Mouse (Mus musculus): ENCODE results near the gene Boc.

The Boc gene

DNA sequence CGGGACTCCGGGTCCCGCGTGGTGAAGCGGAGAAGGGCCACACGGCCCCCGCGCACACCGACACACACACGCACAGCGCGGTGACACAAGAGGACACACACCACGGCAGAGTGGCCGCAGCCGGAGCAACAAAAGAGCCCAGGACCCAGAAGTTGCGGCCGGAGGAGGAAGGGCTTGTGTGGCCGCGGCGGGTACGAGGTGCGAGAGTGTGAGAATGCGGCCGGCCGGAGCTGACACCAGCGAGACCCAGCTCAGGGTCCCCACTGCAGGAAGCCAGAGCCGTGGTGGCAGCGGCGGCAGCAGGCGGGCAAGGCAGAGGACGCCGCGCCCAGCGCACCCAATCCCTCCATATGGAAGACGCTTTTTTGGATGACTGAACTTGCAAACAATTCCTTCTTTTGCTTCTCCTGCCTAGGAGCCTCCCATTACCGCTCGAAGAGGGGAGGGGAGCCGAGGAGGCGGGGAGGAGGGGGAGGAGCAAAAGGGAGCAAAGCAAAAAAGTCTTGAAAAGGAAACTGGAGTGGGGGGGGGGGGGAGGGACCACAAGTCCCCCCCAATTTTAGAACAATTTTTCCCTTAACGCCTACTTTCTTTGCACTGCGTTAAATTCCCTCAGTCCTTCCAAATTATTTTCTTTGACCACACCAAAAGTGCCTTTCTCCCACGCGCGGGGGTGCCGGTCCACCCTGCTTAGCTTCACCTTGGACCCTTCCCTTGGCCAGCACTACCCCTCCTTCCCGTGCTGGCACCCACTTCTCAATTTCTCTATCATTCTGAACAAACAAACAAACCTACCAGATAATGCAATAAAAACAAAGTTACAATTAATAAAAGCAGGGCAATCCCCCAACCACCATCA is at the start of gene Boc:
TSS of gene Boc (minus strand) at position 427 of the 859 bp plus-strand sequence.
- DNase-seq, result peak; percentile 76 to 83

GRCm38 (mm10) chr16:44606643-44607042 is 47.9 kb upstream of the Boc start:
- no peak for DNase-seq

- DNase-seq, result peak; percentile 41 to 46
Observed at GRCm38 (mm10) chr16:44604021-44604616, 45.4 kb upstream of the Boc start.

DNA sequence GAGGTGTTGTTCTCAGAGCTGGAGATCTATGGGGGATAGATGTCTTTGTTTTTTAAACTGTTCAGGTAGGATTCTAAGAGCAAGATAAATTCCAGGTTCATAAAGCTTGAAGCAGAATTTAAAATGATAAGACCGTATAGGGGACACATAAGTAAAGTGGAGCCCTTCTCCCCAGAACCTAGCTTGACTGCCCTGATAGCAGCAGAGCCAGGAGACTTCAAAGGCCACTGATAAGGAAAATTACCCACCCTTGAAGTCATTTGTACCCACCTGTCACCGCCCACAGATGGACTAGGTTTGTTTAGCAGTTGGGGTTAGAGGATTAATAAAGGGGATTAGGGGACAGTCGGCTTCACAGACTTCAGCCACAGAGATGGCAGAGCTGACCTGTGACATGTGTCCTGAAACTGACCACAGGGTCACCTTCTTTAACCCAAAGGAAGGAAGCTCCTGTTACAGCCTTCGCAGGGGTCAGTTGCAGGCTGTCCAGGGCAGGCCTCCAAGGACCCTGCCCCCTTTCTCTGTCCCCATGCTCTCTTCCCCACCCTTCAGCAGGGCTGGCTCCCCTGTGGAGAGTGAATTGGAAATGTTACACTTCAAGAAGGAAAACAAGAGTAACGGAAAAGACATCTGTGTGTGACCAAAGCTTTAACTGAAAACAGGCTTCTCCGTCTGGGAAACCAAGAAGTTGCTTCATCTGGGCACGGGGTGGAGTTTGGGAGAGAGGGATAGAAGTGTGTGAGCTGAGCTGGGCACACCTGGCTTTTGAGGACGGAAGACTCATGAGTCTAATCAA is 43.5 kb upstream of the Boc start:
- no peak for DNase-seq

GRCm38 (mm10) chr16:44601182-44601581 is 42.5 kb upstream of the Boc start:
- DNase-seq, result no peak

- peak in 1 of 2 experiments; percentile 44 for DNase-seq
Observed at GRCm38 (mm10) chr16:44597106-44597806, 38.6 kb upstream of the Boc start.

GRCm38 (mm10) chr16:44589506-44589905 is 30.8 kb upstream of the Boc start:
- DNase-seq, result no peak

- DNase-seq, result no peak
Observed at GRCm38 (mm10) chr16:44579421-44580024, 20.8 kb upstream of the Boc start.

DNA sequence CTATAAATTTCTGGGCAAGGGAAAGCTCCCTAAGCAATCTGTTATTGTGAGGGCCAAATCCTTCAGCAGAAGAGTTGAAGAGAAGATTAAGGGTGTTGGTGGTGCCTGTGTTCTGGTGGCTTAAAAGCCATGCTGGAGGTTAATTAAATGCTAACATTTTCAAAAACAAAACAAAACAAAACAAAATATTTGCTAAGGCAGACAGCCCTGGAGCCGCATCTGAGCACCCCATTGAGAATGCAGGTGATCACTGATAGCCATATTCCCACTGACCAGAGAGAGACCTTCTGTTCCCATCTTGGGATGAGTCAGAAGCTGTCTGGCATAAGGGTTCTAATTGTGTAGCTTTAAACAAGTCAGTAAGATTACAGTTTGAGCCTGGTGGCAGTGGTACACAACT is 19.9 kb upstream of the Boc start:
- no peak for DNase-seq

- DNase-seq, result no peak
Observed at GRCm38 (mm10) chr16:44568056-44568455, 9.4 kb upstream of the Boc start.

GRCm38 (mm10) chr16:44565328-44566210 is 6.9 kb upstream of the Boc start:
- no peak for DNase-seq

- DNase-seq, result no peak
Observed at GRCm38 (mm10) chr16:44564359-44564758, 5.7 kb upstream of the Boc start.

DNA sequence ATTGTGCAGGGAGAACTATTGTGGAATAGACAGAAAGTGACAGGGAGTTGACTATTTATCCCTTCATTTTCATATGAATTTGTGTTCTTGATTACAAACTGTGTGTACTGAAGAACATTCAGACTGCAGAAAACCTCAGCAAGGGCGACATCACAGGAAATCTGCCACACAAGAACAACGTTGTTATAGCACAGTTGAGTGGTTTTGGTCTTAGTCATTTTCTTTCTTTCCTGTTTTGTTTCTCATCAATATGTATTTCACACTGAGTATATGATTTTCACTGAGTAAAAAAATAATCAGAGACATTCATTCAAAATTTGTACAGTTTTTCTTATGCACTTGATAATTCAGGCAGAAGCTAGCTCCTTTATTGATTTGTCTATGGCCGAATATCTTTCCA is 3.4 kb upstream of the Boc start:
- DNase-seq, result no peak

DNA sequence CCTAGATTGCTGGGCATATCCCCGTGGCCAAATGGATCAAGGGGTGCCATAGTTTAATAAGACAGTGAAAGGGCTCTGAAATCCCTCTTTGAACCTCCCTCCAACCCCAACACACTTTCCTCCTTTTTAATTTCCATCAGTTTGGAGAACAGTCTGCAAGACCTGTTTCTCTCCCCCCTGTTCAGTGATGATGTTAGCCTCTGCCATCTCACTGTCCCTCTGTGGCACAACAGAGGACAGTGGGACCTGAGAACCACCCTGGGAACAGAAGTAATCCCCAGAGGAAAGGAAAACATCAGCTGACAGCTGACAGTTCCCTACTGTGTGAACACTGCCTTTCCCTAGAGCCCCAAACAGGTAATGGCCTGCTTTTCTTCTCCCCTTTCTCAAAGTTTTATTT is 1.5 kb upstream of the Boc start:
- DNase-seq, result no peak

DNA sequence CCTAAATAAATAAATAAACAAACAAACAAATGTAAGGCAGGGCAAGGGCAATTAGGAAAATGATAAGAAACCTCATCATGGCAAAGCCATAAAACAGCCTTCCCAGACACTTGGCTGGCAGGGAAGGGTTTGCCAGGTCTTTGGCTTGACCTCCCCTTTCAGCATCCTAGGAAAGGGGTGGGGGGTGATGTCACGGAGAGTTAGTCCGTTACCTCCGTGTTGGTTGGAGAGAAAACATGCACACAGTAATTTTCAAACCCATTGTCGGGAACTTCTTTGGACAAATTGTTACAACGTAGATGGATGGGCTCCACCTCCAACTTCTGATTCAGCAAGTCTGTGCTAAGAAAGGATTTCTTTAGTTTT is 616 bp upstream of the Boc start:
- DNase-seq, result no peak

DNA sequence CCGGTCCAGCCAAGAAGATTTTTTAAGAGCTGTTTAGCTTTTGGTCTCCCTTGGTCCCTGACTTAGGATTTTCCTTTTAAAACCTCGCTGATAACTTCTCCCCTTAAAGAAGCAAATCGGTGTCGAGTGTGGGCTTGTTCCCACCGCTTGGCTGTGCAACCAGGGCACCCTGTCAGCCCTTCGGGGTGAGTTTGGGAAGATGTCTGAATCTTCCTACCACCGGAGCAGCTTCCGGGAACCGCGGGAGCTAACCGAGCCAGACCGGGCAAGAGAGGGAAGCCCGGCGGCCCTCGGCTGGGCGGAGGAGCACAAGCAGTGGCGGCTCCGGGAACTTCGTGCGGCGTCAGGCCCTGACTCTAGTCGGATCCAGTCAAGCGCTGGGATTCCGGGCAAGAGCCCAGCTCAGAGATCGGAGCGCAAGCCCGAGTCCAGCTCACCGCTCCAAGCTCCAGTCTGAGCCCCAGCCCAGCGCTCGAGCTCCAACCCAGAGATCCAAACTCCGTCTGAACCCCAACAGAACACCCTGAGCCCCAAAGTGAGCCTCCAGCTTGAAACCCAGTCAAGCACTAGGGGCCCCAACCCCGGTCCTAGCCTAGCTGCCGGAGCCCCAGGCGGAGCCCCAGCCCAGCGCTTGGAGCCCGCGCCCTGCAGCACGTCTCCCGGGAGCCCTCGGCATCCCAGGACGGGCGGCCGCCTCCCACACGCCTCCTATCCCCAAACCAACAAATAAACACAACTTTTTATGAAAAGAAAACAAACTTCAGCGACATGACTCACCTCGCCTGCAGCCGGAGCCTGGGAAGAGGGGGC is 831 bp downstream of the Boc start:
- peak; percentile 73 to 78 for DNase-seq

- no peak for DNase-seq
Observed at GRCm38 (mm10) chr16:44557084-44557483, 1.6 kb downstream of the Boc start.

GRCm38 (mm10) chr16:44555791-44556709 is 2.6 kb downstream of the Boc start:
- DNase-seq, result no peak

DNA sequence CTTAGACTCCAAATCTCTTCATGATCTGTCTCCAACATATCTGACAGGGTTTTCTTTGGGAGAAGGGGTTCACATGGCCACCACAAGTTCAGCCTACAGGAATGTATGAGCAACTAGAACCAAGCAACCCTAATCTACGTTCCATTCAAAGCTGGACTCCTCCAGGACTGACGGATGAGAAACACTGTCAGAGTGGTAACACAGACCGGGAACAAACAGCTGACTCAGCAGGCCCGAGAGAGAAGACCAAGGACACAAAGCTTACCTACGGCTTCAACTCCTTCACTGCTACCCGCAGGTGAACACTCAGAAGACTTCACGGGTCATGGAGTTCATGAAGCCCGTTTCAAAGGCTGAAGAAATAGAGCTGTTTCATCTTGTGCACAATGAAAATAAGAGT is 4.8 kb downstream of the Boc start:
- DNase-seq, result no peak

DNA sequence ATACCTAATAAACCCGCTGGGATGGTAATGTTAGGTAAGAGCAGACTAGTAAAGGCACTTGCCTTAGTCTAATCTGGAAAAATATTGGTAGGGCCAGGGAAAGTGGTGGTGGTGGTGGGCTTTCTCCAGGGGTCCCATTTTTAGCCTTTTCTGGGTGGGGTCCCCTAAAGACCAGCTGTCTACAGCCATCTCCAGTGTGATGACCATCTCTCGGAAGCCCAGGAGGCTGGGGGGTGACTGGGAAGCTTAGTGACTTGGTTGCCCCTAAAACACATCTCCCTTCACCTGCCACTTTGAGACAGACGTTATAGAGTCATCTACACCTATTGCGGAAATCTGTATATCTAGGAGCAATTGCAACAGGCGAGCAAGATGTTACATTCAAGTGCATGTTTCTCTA is 6.0 kb downstream of the Boc start:
- no peak for DNase-seq

Data from lung, postnatal 4 days (tissue).